ENCODE assay signal across 16 mouse cellular contexts in genomic region chr2:174122331-174122730, GRCm38 (mm10).
"Had no signal": no experiment of that assay in that cellular context is flagged by ENCODE, and none has a peak within 500 bp of the region (broad histone marks: within the 10 kb centered on the region; RNA-seq: fewer than 3 reads in every experiment).

No protein-coding gene starts in this region.

- H3K9me3 ChIP-seq: liver, embryonic 13.5 days; lung, embryonic 15.5 days had no signal

- H3K4me1 ChIP-seq: liver, embryonic 13.5 days had no signal

- H3K27me3 ChIP-seq: liver, embryonic 13.5 days; lung, embryonic 15.5 days; midbrain, embryonic 13.5 days; neural tube, embryonic 12.5 days had no signal

- ATAC-seq: inflammation-experienced regulatory T-cells, adult 6 months; liver, postnatal 0 days; midbrain, embryonic 13.5 days had no signal

- H3K9ac ChIP-seq: kidney, embryonic 15.5 days; liver, embryonic 13.5 days; liver, postnatal 0 days; lung, embryonic 15.5 days; midbrain, embryonic 13.5 days; neural tube, embryonic 12.5 days had no signal

- DNase-seq: kidney, adult 18-20 months; kidney, postnatal 25 days; liver, embryonic 13.5 days; liver, postnatal 0 days; lung, postnatal 14 days; thymus, adult 18-20 months; thymus, postnatal 36 days had no signal

- H3K4me2 ChIP-seq: kidney, embryonic 15.5 days; liver, embryonic 13.5 days; lung, embryonic 15.5 days; midbrain, embryonic 13.5 days; neural tube, embryonic 12.5 days had no signal

- H3K27ac ChIP-seq: kidney, embryonic 15.5 days; left cerebral cortex, adult 2 months; limb, embryonic 10.5 days; liver, embryonic 13.5 days; lung, embryonic 15.5 days; macrophage; midbrain, embryonic 13.5 days; neural tube, embryonic 12.5 days had no signal

- H3K4me3 ChIP-seq: kidney, embryonic 15.5 days; left cerebral cortex, adult 2 months; limb, embryonic 10.5 days; liver, embryonic 13.5 days; lung, embryonic 15.5 days; megakaryocyte, embryonic 14.5 days; midbrain, embryonic 13.5 days; neural tube, embryonic 12.5 days had no signal
